11 mouse cellular contexts compared by ENCODE assay signal in the genomic region with DNA sequence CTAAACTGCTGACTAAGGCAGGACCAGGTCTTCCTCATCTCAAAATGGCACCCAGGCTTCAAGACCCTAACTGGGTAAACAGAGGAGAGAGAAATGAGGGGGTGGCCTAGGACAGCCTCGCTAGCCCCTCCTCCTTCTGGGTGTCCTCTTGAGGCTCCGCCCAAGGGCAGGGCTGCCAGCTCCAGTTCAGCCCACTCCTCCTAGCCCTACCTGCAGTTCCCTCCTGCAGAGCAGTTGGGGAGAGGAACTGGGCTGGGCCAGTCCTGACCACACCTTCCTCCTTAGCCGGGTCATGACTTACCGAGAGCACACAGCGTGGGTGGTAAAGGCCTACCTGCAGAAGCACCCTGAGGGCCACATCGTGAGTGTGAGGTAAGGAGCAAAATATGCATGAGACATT. TPM values are rescaled to one million over a fixed set of nuclear protein-coding genes. Genes with fewer than 3 reads are reported as not detected.
A peak's percentile ranks its signal among the peaks of the same experiment; 100 is the strongest.
DNase-seq lines count a peak whose midpoint lies in the region; ATAC-seq and TF ChIP-seq lines count a peak whose summit lies in the region.
"Had no signal": no experiment of that assay in that cellular context is flagged by ENCODE, and none has a peak within 500 bp of the region (broad histone marks: within the 10 kb centered on the region; RNA-seq: fewer than 3 reads in every experiment).

No protein-coding gene starts in this region.

- peak; percentile 60 to 67; a peak in 3 of 4 replicates for ATAC-seq in hematopoietic stem cell, adult 5-6 weeks (replicated peaks in 1 of 2; ENCODE audit: insufficient read depth in 1 of 2, low FRiP score in 2 of 2, low TSS enrichment in 1 of 2, low read depth in 1 of 2, poor library complexity in 2 of 2, severe bottlenecking in 2 of 2)
- ATAC-seq in midbrain, embryonic 15.5 days (replicated peaks) = no peak
- no peak for ATAC-seq in erythroblast, adult 5-6 weeks (replicated peaks; ENCODE audit: low FRiP score, poor library complexity, severe bottlenecking)

- no peak for TF ChIP-seq POLR2A in kidney, adult 2 months (IDR thresholded peaks at IDR 0.05; ENCODE audit: low read depth, low read length)
- no peak for TF ChIP-seq POLR2A in CH12.LX (IDR thresholded peaks at IDR 0.05; ENCODE audit: low read depth, low read length)

- H3K9me3 ChIP-seq in CH12.LX (replicated peaks; ENCODE audit: low read length) = no peaks in the 10 kb centered on the region
- H3K9me3 ChIP-seq in midbrain, embryonic 15.5 days = no peaks in the 10 kb centered on the region
- H3K9me3 ChIP-seq: limb, embryonic 13.5 days; neural tube, embryonic 12.5 days had no signal

- H3K79me2 ChIP-seq in CH12.LX (replicated peaks; ENCODE audit: control insufficient read depth, extremely low read depth, insufficient read depth, poor library complexity, severe bottlenecking) = no peaks in the 10 kb centered on the region

- TF ChIP-seq EP300 in CH12.LX (IDR thresholded peaks at IDR 0.05; ENCODE audit: low read length) = no peak

- H3K4me3 ChIP-seq in kidney, adult 2 months (ENCODE audit: insufficient read depth, low read depth, low read length) = no peak overlapping the region
- H3K4me3 ChIP-seq in CH12.LX (replicated peaks in 1 of 3; ENCODE audit: low read depth in 2 of 3, low read length in 2 of 3, poor library complexity in 1 of 3) = no peak overlapping the region
- H3K4me3 ChIP-seq in midbrain, embryonic 15.5 days = no peak overlapping the region
- H3K4me3 ChIP-seq: limb, embryonic 13.5 days; neural tube, embryonic 12.5 days had no signal

- H3K27me3 ChIP-seq in kidney, adult 2 months (replicated peaks; ENCODE audit: control insufficient read depth, insufficient read depth, low read length) = no peaks in the 10 kb centered on the region
- H3K27me3 ChIP-seq in CH12.LX (replicated peaks) = no peaks in the 10 kb centered on the region
- no peaks in the 10 kb centered on the region for H3K27me3 ChIP-seq in midbrain, embryonic 15.5 days (replicated peaks)
- H3K27me3 ChIP-seq: limb, embryonic 13.5 days; neural tube, embryonic 12.5 days had no signal

- H3K27ac ChIP-seq in kidney, adult 2 months (ENCODE audit: insufficient read depth, low read depth, low read length) = no peak overlapping the region
- no peak overlapping the region for H3K27ac ChIP-seq in CH12.LX (ENCODE audit: insufficient read depth, low read depth)
- H3K27ac ChIP-seq in midbrain, embryonic 15.5 days = 0 out of 2 replicates have a peak overlapping the region, but pooled peaks have one; percentile 77
- H3K27ac ChIP-seq: limb, embryonic 13.5 days had no signal

- dilution Hi-C loops in CH12.LX (cut with MboI; ENCODE audit: extremely low pct_ligation_motif_present, extremely low pct_unique_long_range_greater_than_20kb, low sequenced_read_pairs) = no loop called here

- H3K36me3 ChIP-seq in kidney, adult 2 months (ENCODE audit: control insufficient read depth, insufficient read depth, low read length) = no peaks in the 10 kb centered on the region
- peaks cover 75 to 98% of the 10 kb centered on the region in 2 experiments for H3K36me3 ChIP-seq in CH12.LX (replicated peaks in 1 of 2; ENCODE audit: control insufficient read depth in 1 of 2, insufficient read depth in 1 of 2, low read length in 1 of 2)
- H3K36me3 ChIP-seq in midbrain, embryonic 15.5 days (replicated peaks) = peaks cover 11% of the 10 kb centered on the region

- H3K9ac ChIP-seq in CH12.LX (ENCODE audit: insufficient read depth, low read depth) = no peak overlapping the region
- H3K9ac ChIP-seq in midbrain, embryonic 15.5 days = no peak overlapping the region
- H3K9ac ChIP-seq: limb, embryonic 13.5 days; neural tube, embryonic 12.5 days had no signal

- 58% methylated on average over 6 of the region's 6 CpGs for WGBS in kidney, adult 2 months
- WGBS in midbrain, embryonic 15.5 days = 79% methylated on average over 6 of the region's 6 CpGs

- TF ChIP-seq CTCF in kidney, adult 2 months (conservative IDR thresholded peaks at IDR 0.05; ENCODE audit: insufficient read depth, insufficient read length, low read depth, low read length) = no peak
- no peak for TF ChIP-seq CTCF in CH12.LX (conservative IDR thresholded peaks at IDR 0.05 in 1 of 2, IDR thresholded peaks at IDR 0.05 in 1 of 2; ENCODE audit: low read depth in 2 of 2, low read length in 2 of 2)

- no peaks in the 10 kb centered on the region for H3K4me1 ChIP-seq in kidney, adult 2 months (ENCODE audit: control insufficient read depth, insufficient read depth, low read length)
- H3K4me1 ChIP-seq in CH12.LX (ENCODE audit: control insufficient read depth in 1 of 2, insufficient read depth in 2 of 2) = peaks cover 0 to 30% of the 10 kb centered on the region in 2 experiments; a peak in 2 of 4 replicates
- H3K4me1 ChIP-seq in midbrain, embryonic 15.5 days = peaks cover 12% of the 10 kb centered on the region; the same call in 1 of the 2 replicates
- H3K4me1 ChIP-seq: limb, embryonic 13.5 days had no signal

- DNase-seq in kidney, adult 2 months = peak; percentile 15
- DNase-seq in kidney, postnatal 14 days = no peak
- DNase-seq in CH12.LX (ENCODE audit: extremely low read depth) = peak; percentile 34
- no peak for DNase-seq in heart, postnatal 25 days (ENCODE audit: low spot score)
- DNase-seq in heart, adult 11 months = no peak
- DNase-seq: gastrocnemius, postnatal 36 days had no signal

- no peak for TF ChIP-seq RAD21 in CH12.LX (IDR thresholded peaks at IDR 0.05; ENCODE audit: low read depth, low read length)

- intact Hi-C loops in heart, postnatal 25 days (cut with DNase I) = no loop called here

- H3K4me2 ChIP-seq in CH12.LX (ENCODE audit: insufficient read depth, low read depth, poor library complexity, severe bottlenecking) = no peak overlapping the region
- no peak overlapping the region for H3K4me2 ChIP-seq in midbrain, embryonic 15.5 days
- H3K4me2 ChIP-seq: limb, embryonic 13.5 days; neural tube, embryonic 12.5 days had no signal

- in situ Hi-C loops in CH12.LX (cut with MboI; ENCODE audit: low pct_ligation_motif_present, low pct_unique_long_range_greater_than_20kb, low sequenced_read_pairs) = no loop called here

TF ChIP-seq in CH12.LX, 34 proteins besides CTCF, POLR2A, EP300 and RAD21:
- TF ChIP-seq SIN3A (IDR thresholded peaks at IDR 0.05; ENCODE audit: low read length) (no peak), E2F4 (IDR thresholded peaks at IDR 0.05; ENCODE audit: insufficient replicate concordance, low read depth, low read length) (no peak), POLR2AphosphoS2 (IDR thresholded peaks at IDR 0.05; ENCODE audit: low read depth, low read length) (no peak), MAFK (IDR thresholded peaks at IDR 0.05; ENCODE audit: insufficient replicate concordance, low read length) (no peak), HCFC1 (IDR thresholded peaks at IDR 0.05; ENCODE audit: low read depth, low read length) (no peak)

RNA-seq across cellular contexts. Expression of a gene that starts 18.6 kb away (rescaled TPM):
- polyA plus RNA-seq in kidney, adult 2 months (2012; rRNA removed) = 97.2 and 106 TPM in 2 replicates
- total RNA-seq in CH12.LX (2012; rRNA removed) (59.7 and 67.2 TPM in 2 replicates), CH12.LX (2014; rRNA removed) (63.2 and 70.6 TPM in 2 replicates)
- 50.3 and 67.9 TPM in 2 replicates for polyA plus RNA-seq in CH12.LX (2012; ENCODE audit: insufficient read length, low read depth)
- total RNA-seq in hematopoietic stem cell, adult 5-6 weeks (2017) = 47.7 and 67.0 TPM in 2 replicates
- polyA plus RNA-seq in midbrain, embryonic 15.5 days (2015; fragmentation: Nextera tagmentation; extraction: Ambion mirVana) = 113 and 116 TPM in 2 replicates
- 10 to 100 TPM; 29.5 to 30.4 TPM for total RNA-seq in heart, postnatal 25 days (2021)
- 5.9 and 7.7 TPM in 2 replicates for total RNA-seq in erythroblast, adult 5-6 weeks (2015; ENCODE audit: low replicate concordance)
- 3.5 and 6.7 TPM in 2 replicates for total RNA-seq in erythroblast, adult 5-6 weeks (2017; ENCODE audit: low replicate concordance)

RNA-seq across cellular contexts. Expression of a gene that starts 47.9 kb away (rescaled TPM):
- 78.1 and 88.4 TPM in 2 replicates for polyA plus RNA-seq in kidney, adult 2 months (2012; rRNA removed)
- total RNA-seq in CH12.LX (2012; rRNA removed) (6.7 and 9.9 TPM in 2 replicates), CH12.LX (2014; rRNA removed) (3.2 and 3.4 TPM in 2 replicates)
- 5.6 and 6.1 TPM in 2 replicates for polyA plus RNA-seq in CH12.LX (2012; ENCODE audit: insufficient read length, low read depth)
- 10.6 and 19.9 TPM in 2 replicates for total RNA-seq in hematopoietic stem cell, adult 5-6 weeks (2017)
- polyA plus RNA-seq in midbrain, embryonic 15.5 days (2015; fragmentation: Nextera tagmentation; extraction: Ambion mirVana) = 15.5 and 16.3 TPM in 2 replicates
- total RNA-seq in heart, postnatal 25 days (2021) = 1 to 10 TPM; 7.1 to 8.0 TPM
- 0.42 and 3.5 TPM in 2 replicates for total RNA-seq in erythroblast, adult 5-6 weeks (2015; ENCODE audit: low replicate concordance)
- 1.6 and 2.5 TPM in 2 replicates for total RNA-seq in erythroblast, adult 5-6 weeks (2017; ENCODE audit: low replicate concordance)

Comparison
In these comparisons a context has a peak if more than half of its experiments do, and no peak if none do; other contexts are left out.
1. DNase-seq: peak in kidney, adult 2 months (single experiment) and CH12.LX (single experiment); none in kidney, postnatal 14 days (single experiment), heart, postnatal 25 days (single experiment) and heart, adult 11 months (single experiment).
2. ATAC-seq: peak in hematopoietic stem cell, adult 5-6 weeks (2 of 2); none in midbrain, embryonic 15.5 days (single experiment) and erythroblast, adult 5-6 weeks (single experiment).